Mouse (Mus musculus): ENCODE measurements around the gene Fam20b. TPM values are rescaled to one million over a fixed set of nuclear protein-coding genes. Genes with fewer than 3 reads are reported as not detected.

Fam20b gene
- polyA plus RNA-seq, 1 experiment from 2014 or later = 22.9 TPM

DNA sequence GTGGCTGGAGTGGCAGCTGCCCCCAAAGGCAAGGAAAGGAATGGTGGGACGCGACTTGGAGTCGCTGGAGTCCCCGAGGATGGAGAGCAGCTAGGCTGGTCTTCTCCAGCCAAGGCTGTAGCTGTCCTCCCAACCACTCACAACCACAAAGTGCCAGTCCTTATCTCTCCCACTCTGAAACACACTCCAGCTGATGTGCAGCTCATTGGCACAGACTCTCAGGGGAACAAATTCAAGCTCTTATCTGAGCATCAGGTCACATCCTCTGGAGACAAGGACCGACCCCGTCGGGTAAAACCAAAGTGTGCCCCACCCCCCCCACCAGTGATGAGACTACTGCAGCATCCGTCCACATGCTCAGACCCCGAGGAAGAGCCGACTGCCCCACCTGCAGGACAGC is 77.1 kb downstream of the Fam20b start:
- Histone ChIP-seq H3K4me1 (replicated peaks; ENCODE audit: control insufficient read depth, insufficient read depth, low read length) (no peaks in the 10 kb centered on the region), H3K27ac (ENCODE audit: low read depth, low read length) (no peak overlapping the region), H3K4me2 (replicated peaks; ENCODE audit: low read depth, low read length) (no peak overlapping the region), H3K36me3 (ENCODE audit: control insufficient read depth, insufficient read depth, low read length) (no peaks in the 10 kb centered on the region), H3K9me3 (ENCODE audit: control insufficient read depth, low read length) (no peaks in the 10 kb centered on the region), H3K4me3 (ENCODE audit: low read depth, low read length) (no peak overlapping the region), H3K27me3 (ENCODE audit: control insufficient read depth, insufficient read depth, low read length) (no peaks in the 10 kb centered on the region; the same call in 1 of the 2 replicates), H3K9ac (ENCODE audit: low read depth, low read length) (no peak overlapping the region)
- DNase-seq (ENCODE audit: low spot score) (no peak), ATAC-seq (ENCODE audit: low FRiP score) (no peak)
- 87% methylated on average over 10 of the region's 10 CpGs for WGBS

DNA sequence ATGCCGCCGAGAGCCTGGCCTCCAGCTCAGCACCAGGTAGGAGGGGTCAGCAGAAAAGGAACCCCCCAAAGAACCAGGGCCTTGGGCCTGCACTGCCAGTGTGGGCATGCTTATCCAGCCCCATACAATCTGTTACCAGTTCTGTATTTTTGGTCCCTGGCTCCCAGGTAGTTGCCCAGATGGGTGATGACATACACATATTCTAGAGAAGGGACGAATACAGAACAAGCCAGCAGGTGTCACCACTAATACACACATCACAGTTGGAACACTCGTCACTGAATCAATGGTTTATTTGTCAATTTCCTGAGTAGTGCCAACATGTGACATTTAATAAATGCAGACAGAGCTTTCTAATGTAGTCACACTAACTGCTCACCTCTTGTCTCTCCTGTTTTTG is 78.3 kb downstream of the Fam20b start:
- no peak overlapping the region for H3K27ac ChIP-seq (ENCODE audit: low read depth, low read length)
- H3K9ac ChIP-seq (ENCODE audit: low read depth, low read length) = no peak overlapping the region
- DNase-seq (ENCODE audit: low spot score) (no peak), ATAC-seq (ENCODE audit: low FRiP score) (no peak)
- H3K27me3 ChIP-seq (ENCODE audit: control insufficient read depth, insufficient read depth, low read length) = no peaks in the 10 kb centered on the region; the same call in 1 of the 2 replicates
- H3K36me3 ChIP-seq (ENCODE audit: control insufficient read depth, insufficient read depth, low read length) = 0 out of 2 replicates have a peak, but pooled peaks cover 5% of the 10 kb centered on the region
- no peak overlapping the region for H3K4me3 ChIP-seq (ENCODE audit: low read depth, low read length)
- no peaks in the 10 kb centered on the region for H3K9me3 ChIP-seq (ENCODE audit: control insufficient read depth, low read length)
- no peak overlapping the region for H3K4me2 ChIP-seq (replicated peaks; ENCODE audit: low read depth, low read length)
- 74% methylated on average over 4 of the region's 4 CpGs for WGBS
- H3K4me1 ChIP-seq (replicated peaks; ENCODE audit: control insufficient read depth, insufficient read depth, low read length) = no peaks in the 10 kb centered on the region

DNA sequence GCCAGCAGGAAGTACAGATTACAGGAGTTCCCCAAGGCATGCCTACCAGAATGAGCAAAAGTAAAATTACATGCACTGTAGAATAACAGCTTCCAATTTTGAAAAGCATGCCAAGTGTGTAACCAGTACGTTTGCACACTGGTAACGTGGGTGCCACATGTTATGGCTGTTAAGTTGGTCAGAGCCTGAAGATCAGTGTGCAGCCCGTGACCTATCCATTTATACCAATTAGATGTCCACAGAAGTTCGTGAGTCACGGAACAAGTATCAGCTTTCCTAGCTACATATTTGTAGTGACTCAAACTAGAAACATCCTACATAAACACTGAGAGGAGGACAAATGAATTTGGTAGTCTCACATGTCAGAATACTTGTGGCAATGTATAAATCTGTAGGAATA is 79.4 kb downstream of the Fam20b start:
- H3K36me3 ChIP-seq (ENCODE audit: control insufficient read depth, insufficient read depth, low read length) = peaks cover 7% of the 10 kb centered on the region; the same call in 1 of the 2 replicates
- DNase-seq (ENCODE audit: low spot score) = no peak
- H3K9ac ChIP-seq (ENCODE audit: low read depth, low read length) = no peak overlapping the region
- no peak overlapping the region for H3K27ac ChIP-seq (ENCODE audit: low read depth, low read length)
- H3K4me1 ChIP-seq (replicated peaks; ENCODE audit: control insufficient read depth, insufficient read depth, low read length) = no peaks in the 10 kb centered on the region
- no peak for ATAC-seq (ENCODE audit: low FRiP score)
- no peak overlapping the region for H3K4me2 ChIP-seq (replicated peaks; ENCODE audit: low read depth, low read length)
- WGBS = 90% methylated on average over 5 of the region's 5 CpGs
- no peaks in the 10 kb centered on the region for H3K9me3 ChIP-seq (ENCODE audit: control insufficient read depth, low read length)
- no peak overlapping the region for H3K4me3 ChIP-seq (ENCODE audit: low read depth, low read length)
- no peaks in the 10 kb centered on the region; the same call in 1 of the 2 replicates for H3K27me3 ChIP-seq (ENCODE audit: control insufficient read depth, insufficient read depth, low read length)

DNA sequence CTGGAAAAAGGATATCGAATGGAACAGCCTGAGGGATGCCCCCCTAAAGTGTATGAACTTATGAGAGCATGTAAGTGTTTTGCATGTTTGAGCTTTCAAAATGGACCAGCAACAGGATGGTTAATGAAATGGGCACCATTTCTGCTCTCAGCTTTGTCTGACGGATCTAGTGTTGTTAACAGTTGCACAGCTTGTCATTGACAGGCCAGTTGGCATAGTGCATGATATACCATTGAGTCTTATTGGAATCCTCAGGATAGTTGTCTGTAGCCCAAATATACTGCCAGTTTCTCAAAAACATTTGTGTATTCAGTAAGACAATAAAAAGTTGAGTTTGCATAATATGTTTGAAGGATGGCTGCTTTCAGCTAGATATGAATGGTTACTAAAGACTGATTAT is 83.7 kb downstream of the Fam20b start:
- Histone ChIP-seq H3K4me2 (replicated peaks; ENCODE audit: low read depth, low read length) (no peak overlapping the region), H3K4me1 (replicated peaks; ENCODE audit: control insufficient read depth, insufficient read depth, low read length) (no peaks in the 10 kb centered on the region), H3K9me3 (ENCODE audit: control insufficient read depth, low read length) (no peaks in the 10 kb centered on the region), H3K4me3 (ENCODE audit: low read depth, low read length) (no peak overlapping the region), H3K36me3 (ENCODE audit: control insufficient read depth, insufficient read depth, low read length) (peaks cover 17% of the 10 kb centered on the region), H3K27me3 (ENCODE audit: control insufficient read depth, insufficient read depth, low read length) (no peaks in the 10 kb centered on the region), H3K27ac (ENCODE audit: low read depth, low read length) (no peak overlapping the region), H3K9ac (ENCODE audit: low read depth, low read length) (no peak overlapping the region)
- WGBS = 83% methylated on average over 2 of the region's 2 CpGs
- ATAC-seq (ENCODE audit: low FRiP score) (no peak), DNase-seq (ENCODE audit: low spot score) (no peak)

DNA sequence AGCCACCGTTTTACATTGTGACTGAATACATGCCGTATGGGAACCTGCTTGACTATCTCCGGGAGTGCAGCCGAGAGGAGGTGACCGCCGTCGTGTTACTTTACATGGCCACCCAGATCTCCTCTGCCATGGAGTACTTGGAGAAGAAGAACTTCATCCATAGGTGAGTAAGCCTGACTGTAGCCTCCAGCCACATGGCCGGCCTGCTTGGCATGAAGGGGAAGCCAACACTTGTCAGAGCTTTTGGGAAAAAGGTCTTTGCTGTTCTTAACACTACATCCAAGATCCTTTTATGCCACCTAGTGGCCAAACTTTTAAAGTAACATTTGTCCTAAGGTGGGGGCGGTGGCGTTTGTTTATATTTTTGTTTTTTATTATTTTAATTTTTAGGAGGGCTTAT is 85.8 kb downstream of the Fam20b start:
- DNase-seq (ENCODE audit: low spot score) = peak; percentile 60
- peaks cover 17% of the 10 kb centered on the region for H3K36me3 ChIP-seq (ENCODE audit: control insufficient read depth, insufficient read depth, low read length)

DNA sequence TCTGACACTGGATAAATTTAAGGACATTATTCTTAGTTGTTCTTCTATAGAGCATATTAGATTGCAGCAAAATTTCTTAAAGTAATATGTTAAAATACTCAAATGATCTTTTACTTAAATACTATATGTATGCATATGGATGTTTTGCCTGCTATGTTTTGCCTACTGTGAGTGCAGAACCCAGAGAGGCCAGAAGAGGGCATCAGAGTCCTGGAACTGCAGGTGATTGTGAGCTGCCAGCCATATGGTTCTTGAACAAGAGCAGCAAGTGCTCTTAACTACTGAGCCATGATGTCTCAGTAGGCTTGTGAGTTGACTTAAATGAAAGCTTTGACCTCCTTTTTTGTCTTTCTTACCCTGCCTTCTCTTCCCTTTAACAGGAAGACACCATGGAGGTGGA is 87.9 kb downstream of the Fam20b start:
- no peaks in the 10 kb centered on the region for H3K4me1 ChIP-seq (replicated peaks; ENCODE audit: control insufficient read depth, insufficient read depth, low read length)
- no peak overlapping the region for H3K4me2 ChIP-seq (replicated peaks; ENCODE audit: low read depth, low read length)
- DNase-seq (ENCODE audit: low spot score) = peak; percentile 27
- H3K36me3 ChIP-seq (ENCODE audit: control insufficient read depth, insufficient read depth, low read length) = peaks cover 14% of the 10 kb centered on the region
- H3K9me3 ChIP-seq (ENCODE audit: control insufficient read depth, low read length) = no peaks in the 10 kb centered on the region
- no peak for ATAC-seq (ENCODE audit: low FRiP score)
- no peak overlapping the region for H3K9ac ChIP-seq (ENCODE audit: low read depth, low read length)
- no peaks in the 10 kb centered on the region for H3K27me3 ChIP-seq (ENCODE audit: control insufficient read depth, insufficient read depth, low read length)
- no peak overlapping the region for H3K27ac ChIP-seq (ENCODE audit: low read depth, low read length)
- H3K4me3 ChIP-seq (ENCODE audit: low read depth, low read length) = no peak overlapping the region

More for the DNA sequence above, 85.8 kb downstream of the Fam20b start:
- 80% methylated on average over 10 of the region's 10 CpGs for WGBS
- Histone ChIP-seq H3K27ac (ENCODE audit: low read depth, low read length) (no peak overlapping the region), H3K4me2 (replicated peaks; ENCODE audit: low read depth, low read length) (no peak overlapping the region), H3K9me3 (ENCODE audit: control insufficient read depth, low read length) (no peaks in the 10 kb centered on the region), H3K4me3 (ENCODE audit: low read depth, low read length) (no peak overlapping the region), H3K4me1 (replicated peaks; ENCODE audit: control insufficient read depth, insufficient read depth, low read length) (no peaks in the 10 kb centered on the region), H3K27me3 (ENCODE audit: control insufficient read depth, insufficient read depth, low read length) (no peaks in the 10 kb centered on the region), H3K9ac (ENCODE audit: low read depth, low read length) (no peak overlapping the region)
- no peak for ATAC-seq (ENCODE audit: low FRiP score)

DNA sequence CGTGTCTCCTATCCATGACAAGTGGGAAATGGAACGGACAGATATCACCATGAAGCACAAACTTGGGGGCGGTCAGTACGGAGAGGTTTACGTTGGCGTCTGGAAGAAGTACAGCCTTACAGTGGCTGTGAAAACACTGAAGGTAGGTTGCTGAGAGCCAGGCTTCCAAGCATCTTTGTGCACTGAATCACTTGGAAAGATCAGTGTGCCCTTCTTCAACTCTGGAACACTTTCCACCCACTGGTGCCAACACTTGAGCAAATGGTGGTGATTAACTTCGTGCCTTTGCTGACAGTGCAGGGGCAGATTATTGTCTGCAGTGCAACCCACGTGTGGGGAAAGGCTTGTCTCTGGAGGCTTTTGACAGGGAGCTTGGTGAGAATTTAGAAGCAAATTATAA is 88.9 kb downstream of the Fam20b start:
- no peak overlapping the region for H3K9ac ChIP-seq (ENCODE audit: low read depth, low read length)
- no peaks in the 10 kb centered on the region for H3K4me1 ChIP-seq (replicated peaks; ENCODE audit: control insufficient read depth, insufficient read depth, low read length)
- no peak overlapping the region for H3K27ac ChIP-seq (ENCODE audit: low read depth, low read length)
- 94% methylated on average over 8 of the region's 8 CpGs for WGBS
- DNase-seq (ENCODE audit: low spot score) (no peak), ATAC-seq (ENCODE audit: low FRiP score) (no peak)
- H3K4me2 ChIP-seq (replicated peaks; ENCODE audit: low read depth, low read length) = no peak overlapping the region
- peaks cover 12% of the 10 kb centered on the region for H3K36me3 ChIP-seq (ENCODE audit: control insufficient read depth, insufficient read depth, low read length)
- H3K9me3 ChIP-seq (ENCODE audit: control insufficient read depth, low read length) = no peaks in the 10 kb centered on the region
- H3K4me3 ChIP-seq (ENCODE audit: low read depth, low read length) = no peak overlapping the region
- H3K27me3 ChIP-seq (ENCODE audit: control insufficient read depth, insufficient read depth, low read length) = no peaks in the 10 kb centered on the region

Other genes starting within 250 kb of the Fam20b start
- 18.2 and 25.7 TPM in 2 replicates for gene Soat1, start 244.8 kb downstream of the Fam20b start, polyA plus RNA-seq (2014; fragmentation: Nextera tagmentation; extraction: Ambion mirVana)
- 0.33 and 0.79 TPM in 2 replicates for gene Gm10031, start 195.1 kb downstream of the Fam20b start, polyA plus RNA-seq (2014; fragmentation: Nextera tagmentation; extraction: Ambion mirVana)
- 5.3 and 8.0 TPM in 2 replicates for gene Abl2, start 160.3 kb downstream of the Fam20b start, polyA plus RNA-seq (2014; fragmentation: Nextera tagmentation; extraction: Ambion mirVana)
- 5.5 and 6.5 TPM in 2 replicates for gene Tor3a, start 44.7 kb downstream of the Fam20b start, polyA plus RNA-seq (2014; fragmentation: Nextera tagmentation; extraction: Ambion mirVana)
- 5.1 and 6.9 TPM in 2 replicates for gene Angptl1, start 119.5 kb upstream of the Fam20b start, polyA plus RNA-seq (2014; fragmentation: Nextera tagmentation; extraction: Ambion mirVana)
- 85.5 and 103 TPM in 2 replicates for gene Ralgps2, start 220.5 kb upstream of the Fam20b start, polyA plus RNA-seq (2014; fragmentation: Nextera tagmentation; extraction: Ambion mirVana)